Mouse (Mus musculus): ENCODE results near the gene Pfkfb1. TPM values are rescaled to one million over a fixed set of nuclear protein-coding genes. Genes with fewer than 3 reads are reported as not detected.

Pfkfb1 gene
- total RNA-seq, 2 experiments from 2014 or later: 6.9 to 13.6 TPM

DNA sequence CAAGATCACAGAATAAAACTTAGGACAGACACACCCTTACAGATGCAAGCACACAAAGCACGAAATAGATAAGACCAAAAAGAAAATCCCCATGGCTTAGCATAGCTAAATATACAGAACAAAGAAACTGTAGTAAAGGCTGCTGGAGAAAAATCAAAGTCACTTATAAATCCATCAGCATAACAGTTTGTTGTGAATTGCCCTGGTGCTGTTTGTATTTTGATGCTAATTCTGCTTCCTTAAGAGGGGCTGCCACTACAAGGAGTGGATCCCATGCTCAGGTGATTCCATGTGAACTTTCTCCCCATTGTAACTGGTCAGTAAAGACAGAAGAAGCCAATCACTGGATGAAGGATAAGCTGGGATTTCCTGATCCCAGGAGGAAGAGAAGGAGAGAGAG lies 89.5 kb downstream of the Pfkfb1 start:
- DNase-seq: no peak

Small RNAs within 50 kb of the gene (microRNA-seq; reads per million reads assigned to microRNA genes)
- 0 reads per million in 2 experiments for gene Mir3620

Other genes with a start within 250 kb of the Pfkfb1 start
- 1 to 10 TPM; 6.0 to 6.1 TPM for gene Tmem29, start 129.1 kb upstream of the Pfkfb1 start, total RNA-seq (2021)
- gene Alas2, start 40.9 kb upstream of the Pfkfb1 start, total RNA-seq (2021): 10 to 100 TPM; 12.7 to 23.6 TPM
- gene Apex2, start 1.6 kb downstream of the Pfkfb1 start, total RNA-seq (2021): 10 to 100 TPM in 1 of 2 experiments, 1 to 10 TPM in 1; 8.6 to 10.9 TPM
- gene Tro, start 69.4 kb downstream of the Pfkfb1 start, total RNA-seq (2021): 1 to 10 TPM; 2.5 to 5.1 TPM
- 100 to 1,000 TPM; 624 to 636 TPM for gene Maged2, start 226.1 kb downstream of the Pfkfb1 start, total RNA-seq (2021)

Measured in gastrocnemius, postnatal 10 days (tissue).